Mouse (Mus musculus) kidney, adult 10 weeks (tissue): ENCODE data around the gene Tec. TPM values are rescaled to one million over a fixed set of nuclear protein-coding genes. Genes with fewer than 3 reads are reported as not detected.

ENCODE experiments used
- polyA plus RNA-seq: library from polyadenylated mRNA; stranded (reverse); fragments of 350-450 nt; fragmentation: Illumina TruSeq; extraction: RNeasy Lipid Tissue Mini Kit (QIAGEN cat#74804); gene quantifications from one replicate; pipeline ENCODE4 v1.2.3, GENCODE M21; 2014; ENCODE audit warnings: low read depth, low replicate concordance

Tec gene
- polyA plus RNA-seq = 23.9 TPM

GRCm38 (mm10) chr5:72868091-72868875, at the start of gene Tec:
Gene Tec (minus strand): TSS chr5:72868483.

GRCm38 (mm10) chr5:72913648-72914557, 45.6 kb upstream of the Tec start, which contains the start of gene Slain2:
Gene Slain2 (plus strand): TSS chr5:72914304.

DNA sequence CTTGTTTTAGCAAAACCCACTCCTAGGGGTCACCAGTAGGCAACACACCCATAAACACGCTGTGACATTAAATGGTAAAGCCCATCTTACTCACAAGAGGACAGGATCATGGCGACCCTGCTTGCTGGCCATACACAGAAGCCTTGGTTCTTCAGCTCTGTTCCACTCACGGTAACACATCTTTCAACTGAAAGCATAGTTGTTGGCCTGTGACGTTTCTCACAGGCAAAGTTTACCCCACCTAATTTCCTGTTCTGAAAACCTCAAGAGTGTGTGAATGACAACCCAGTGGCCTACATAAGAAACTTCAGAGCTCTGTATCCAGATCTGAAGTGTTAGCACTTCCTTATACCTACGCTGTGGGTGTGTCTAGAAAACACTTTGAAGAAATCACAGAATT, 115.7 kb downstream of the Tec start, which contains the start of gene Txk:
Gene Txk (minus strand): TSS at position 193 of the 400 bp plus-strand sequence.

Other genes with a start within 250 kb of the Tec start
- not detected for gene Cnga1, start 224.2 kb downstream of the Tec start, polyA plus RNA-seq
- 3.2 TPM for gene Nipal1, start 220.7 kb downstream of the Tec start, polyA plus RNA-seq
- 0.40 TPM for gene Txk, start 115.7 kb downstream of the Tec start, polyA plus RNA-seq
- 86.4 TPM for gene Slain2, start 45.8 kb upstream of the Tec start, polyA plus RNA-seq
- gene Gm10135, start 106.2 kb upstream of the Tec start, polyA plus RNA-seq = not detected
- gene Slc10a4, start 138.4 kb upstream of the Tec start, polyA plus RNA-seq = not detected